Mouse (Mus musculus) embryonic fibroblast, embryonic 13.5 days (primary cell): ENCODE measurements at regions not wholly inside any gene's neighbourhood (a gene's known extent, or its start where the extent isn't known, plus 50 kb on each side); places are given as distances from the start of the nearest gene placed in this dataset.

Experiments used
- H3K27ac ChIP-seq: 2 replicates; pipeline ENCODE4 v1.5.1; 2012; ENCODE audit warnings: low read length, control low read depth, inconsistent platforms; ENCODE audit not compliant: insufficient read depth
- H3K4me1 ChIP-seq: 2 replicates; pipeline ENCODE4 v1.6.1; 2011; ENCODE audit warnings: low read length; ENCODE audit not compliant: control insufficient read depth, insufficient read depth
- H3K4me3 ChIP-seq: 2 replicates; pipeline ENCODE4 v1.5.1; 2011; ENCODE audit warnings: mild to moderate bottlenecking, control low read depth, low read length; ENCODE audit not compliant: insufficient read depth
- CTCF ChIP-seq: IDR thresholded peaks from 2 replicates; pipeline ENCODE4 v1.5.1; 2011; ENCODE audit warnings: mild to moderate bottlenecking, control low read depth, low read length, moderate library complexity, borderline replicate concordance; ENCODE audit not compliant: insufficient read depth
- POLR2A ChIP-seq: IDR thresholded peaks from 2 replicates; pipeline ENCODE4 v1.6.1; 2011; ENCODE audit warnings: low read depth, mild to moderate bottlenecking, control low read depth, low read length, moderate library complexity

- no peak for TF ChIP-seq CTCF
- TF ChIP-seq POLR2A: no peak
- no peak overlapping the region for H3K27ac ChIP-seq
- H3K4me3 ChIP-seq: no peak overlapping the region
- H3K4me1 ChIP-seq: peaks cover 13% of the 10 kb centered on the region
These were observed 246.2 kb downstream of the Bcl11b start for GRCm38 (mm10) chr12:107757184-107757583.

GRCm38 (mm10) chr12:107757996-107758791 is 245.2 kb downstream of the Bcl11b start:
- H3K27ac ChIP-seq: no peak overlapping the region
- TF ChIP-seq POLR2A: no peak
- TF ChIP-seq CTCF: no peak
- H3K4me1 ChIP-seq: peaks cover 3% of the 10 kb centered on the region
- H3K4me3 ChIP-seq: no peak overlapping the region

- TF ChIP-seq CTCF (no peak), POLR2A (no peak)
- H3K27ac ChIP-seq: no peak overlapping the region
- H3K4me1 ChIP-seq: peaks cover 2% of the 10 kb centered on the region; the same call in 1 of the 2 replicates
- no peak overlapping the region for H3K4me3 ChIP-seq
These were observed 244.1 kb downstream of the Bcl11b start for GRCm38 (mm10) chr12:107759291-107759690.

GRCm38 (mm10) chr12:107759911-107760310 is 243.5 kb downstream of the Bcl11b start:
- no peak overlapping the region for H3K27ac ChIP-seq
- no peak for TF ChIP-seq POLR2A
- TF ChIP-seq CTCF: no peak

GRCm38 (mm10) chr12:107762140-107762539 is 241.3 kb downstream of the Bcl11b start:
- H3K27ac ChIP-seq: no peak overlapping the region
- no peak for TF ChIP-seq CTCF
- no peak for TF ChIP-seq POLR2A
- no peak overlapping the region for H3K4me3 ChIP-seq

More at GRCm38 (mm10) chr12:107759911-107760310, 243.5 kb downstream of the Bcl11b start:
- peaks cover 2% of the 10 kb centered on the region; the same call in 1 of the 2 replicates for H3K4me1 ChIP-seq
- no peak overlapping the region for H3K4me3 ChIP-seq

GRCm38 (mm10) chr12:107769801-107770515 is 233.4 kb downstream of the Bcl11b start:
- no peaks in the 10 kb centered on the region for H3K4me1 ChIP-seq
- TF ChIP-seq CTCF (no peak), POLR2A (no peak)
- no peak overlapping the region for H3K4me3 ChIP-seq
- no peak overlapping the region for H3K27ac ChIP-seq

More at GRCm38 (mm10) chr12:107762140-107762539, 241.3 kb downstream of the Bcl11b start:
- H3K4me1 ChIP-seq: no peaks in the 10 kb centered on the region

- H3K4me1 ChIP-seq: no peaks in the 10 kb centered on the region
- no peak overlapping the region for H3K4me3 ChIP-seq
- TF ChIP-seq POLR2A: no peak
- no peak for TF ChIP-seq CTCF
- H3K27ac ChIP-seq: no peak overlapping the region
These were observed 232.9 kb downstream of the Bcl11b start for GRCm38 (mm10) chr12:107770516-107770836.

GRCm38 (mm10) chr12:107771325-107771724 is 232.1 kb downstream of the Bcl11b start:
- no peaks in the 10 kb centered on the region for H3K4me1 ChIP-seq
- TF ChIP-seq CTCF (no peak), POLR2A (no peak)
- no peak overlapping the region for H3K27ac ChIP-seq
- H3K4me3 ChIP-seq: no peak overlapping the region

GRCm38 (mm10) chr12:107771809-107772208 is 231.6 kb downstream of the Bcl11b start:
- Histone ChIP-seq H3K4me1 (no peaks in the 10 kb centered on the region), H3K27ac (no peak overlapping the region), H3K4me3 (no peak overlapping the region)
- TF ChIP-seq POLR2A (no peak), CTCF (no peak)

- no peak for TF ChIP-seq CTCF
- no peak for TF ChIP-seq POLR2A
- no peak overlapping the region for H3K27ac ChIP-seq
- H3K4me3 ChIP-seq: no peak overlapping the region
- no peaks in the 10 kb centered on the region for H3K4me1 ChIP-seq
These were observed 225.4 kb downstream of the Bcl11b start for GRCm38 (mm10) chr12:107778046-107778445.

GRCm38 (mm10) chr12:107779306-107780057 is 223.9 kb downstream of the Bcl11b start:
- H3K4me1 ChIP-seq: no peaks in the 10 kb centered on the region
- TF ChIP-seq POLR2A (no peak), CTCF (no peak)
- H3K27ac ChIP-seq: no peak overlapping the region
- H3K4me3 ChIP-seq: no peak overlapping the region
